Mouse (Mus musculus): ENCODE measurements around the gene Mtrf1l. TPM values are rescaled to one million over a fixed set of nuclear protein-coding genes. Genes with fewer than 3 reads are reported as not detected.

The Mtrf1l gene
- 11.8 TPM for polyA plus RNA-seq (2017; shearing (Covaris generic))

GRCm38 (mm10) chr10:5823740-5824491 is at the start of gene Mtrf1l:
Gene Mtrf1l (minus strand): TSS chr10:5823910.

GRCm38 (mm10) chr10:5805243-5805730 is 18.4 kb downstream of the Mtrf1l start, which contains the start of gene Fbxo5:
Gene Fbxo5 (minus strand): TSS chr10:5805600.

Other genes with a start within 250 kb of the Mtrf1l start
- not detected for gene Myct1, start 230.1 kb downstream of the Mtrf1l start, polyA plus RNA-seq (2017; shearing (Covaris generic))
- not detected for gene Vip, start 184.7 kb downstream of the Mtrf1l start, polyA plus RNA-seq (2017; shearing (Covaris generic))
- 14.1 TPM for gene Fbxo5, start 18.3 kb downstream of the Mtrf1l start, polyA plus RNA-seq (2017; shearing (Covaris generic))
- gene Rgs17, start 98.5 kb upstream of the Mtrf1l start, polyA plus RNA-seq (2017; shearing (Covaris generic)), result not detected

Data from naive thymus-derived CD4-positive, alpha-beta T cell, adult 5 months (primary cell).